Mouse (Mus musculus): ENCODE data around the gene Tecpr1.

The Tecpr1 gene

DNA sequence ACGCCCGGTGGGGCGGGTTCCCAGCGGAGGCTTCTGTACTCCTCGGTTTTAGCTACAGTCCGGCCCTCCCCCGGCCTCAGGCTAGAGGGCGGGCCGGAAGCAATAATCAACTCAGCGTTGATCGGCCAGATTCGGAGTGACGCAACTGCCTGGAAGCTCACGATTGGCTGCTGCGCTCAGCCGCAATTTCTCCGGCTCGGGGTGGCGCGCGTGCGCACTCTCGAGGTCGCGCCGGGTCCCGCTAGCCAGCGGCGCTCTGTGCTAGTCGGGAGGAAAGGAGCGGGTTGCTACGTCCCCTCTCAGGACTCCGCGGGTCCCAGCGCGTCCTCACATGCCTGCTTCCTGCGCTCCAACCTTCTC is at the start of gene Tecpr1:
TSS of gene Tecpr1 (minus strand) at position 113 of the 360 bp plus-strand sequence.
- in situ Hi-C loops (cut with MboI; ENCODE audit: unreplicated experiment in 2 of 2) = loop anchor here in 1 of 2 experiments (5.0 kb wide), 1 partner anchor 59 kb away; no protein-coding TSS in a partner anchor

DNA sequence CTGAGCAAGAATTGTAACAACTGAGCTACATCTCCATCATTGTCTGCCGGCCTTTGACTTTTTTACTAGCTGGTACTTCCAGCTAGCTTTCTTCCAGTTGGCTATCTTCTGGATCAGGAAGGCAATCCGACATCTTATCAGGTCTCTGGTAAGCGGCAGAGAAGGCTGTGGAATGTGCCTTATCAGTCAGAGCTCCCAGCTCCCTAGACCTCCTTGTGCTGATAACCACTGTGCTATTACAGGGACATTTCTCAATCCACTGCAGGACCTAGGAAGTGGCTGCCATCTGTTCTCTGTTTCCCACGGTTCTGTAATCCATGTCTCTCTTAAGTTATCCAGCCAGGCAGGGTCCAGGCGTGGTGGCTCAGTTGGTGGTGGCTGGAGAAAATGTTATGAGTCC is 48.4 kb upstream of the Tecpr1 start:
- in situ Hi-C loops (cut with MboI; ENCODE audit: unreplicated experiment in 2 of 2) = no loop called here

DNA sequence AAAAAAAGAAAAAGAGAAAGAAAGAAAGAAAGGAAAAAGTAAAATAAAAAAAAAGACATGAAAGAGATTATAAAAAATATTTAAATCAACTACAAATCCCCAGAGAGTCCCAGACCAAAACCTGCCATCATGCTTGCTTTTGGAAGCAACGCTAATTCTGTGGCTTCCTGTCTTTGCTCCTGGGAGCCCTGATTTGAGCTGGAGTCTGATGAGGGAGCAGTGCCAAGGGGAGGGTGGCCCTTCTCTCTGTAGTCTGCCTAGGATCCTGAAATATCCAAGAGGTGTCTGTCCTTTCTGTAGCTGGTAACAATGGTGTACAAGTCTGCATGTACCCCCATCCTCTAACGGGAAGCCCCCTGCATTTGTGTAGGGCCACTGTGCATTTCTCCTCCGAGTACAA is 47.7 kb upstream of the Tecpr1 start:
- in situ Hi-C loops (cut with MboI; ENCODE audit: unreplicated experiment in 2 of 2) = no loop called here

DNA sequence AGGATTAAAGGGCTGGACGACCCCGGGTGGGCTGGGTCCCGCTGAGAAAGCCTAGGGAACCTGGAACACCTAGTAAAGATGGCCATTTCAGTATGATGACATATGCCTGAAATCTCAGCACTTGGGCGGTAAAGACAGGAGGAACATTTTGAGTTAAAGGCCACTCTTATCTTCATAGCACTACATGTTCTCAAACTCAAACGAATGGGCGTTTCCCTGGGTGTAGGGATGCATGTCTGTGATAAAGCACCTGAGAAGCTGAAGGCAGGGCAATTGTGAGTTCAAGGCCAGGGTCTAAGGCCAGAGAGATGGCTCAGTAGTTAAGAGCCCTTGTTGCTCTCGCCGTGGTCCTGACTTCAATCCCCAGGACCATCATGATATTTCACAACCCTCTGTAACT is 47.0 kb upstream of the Tecpr1 start:
- in situ Hi-C loops (cut with MboI; ENCODE audit: unreplicated experiment in 2 of 2) = no loop called here

DNA sequence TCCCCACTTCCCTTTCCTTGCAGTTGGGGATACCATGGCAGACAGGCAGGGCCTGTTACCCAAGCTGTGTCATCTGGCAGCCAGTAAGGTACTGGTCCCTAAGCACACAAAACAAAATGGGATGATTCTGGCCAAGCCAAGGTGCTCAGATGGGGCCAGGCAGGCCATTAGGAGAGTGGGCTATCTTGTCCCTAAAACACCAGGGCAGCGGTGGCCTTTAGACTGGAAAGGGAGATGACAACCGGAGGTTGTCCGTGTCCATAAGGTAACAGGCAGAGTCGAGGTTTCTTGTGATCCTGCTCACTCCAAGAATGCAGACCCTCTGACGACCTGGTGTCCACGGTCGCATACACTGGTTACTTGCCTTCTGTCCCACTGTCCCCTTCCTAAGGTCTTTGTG is 46.5 kb upstream of the Tecpr1 start:
- in situ Hi-C loops (cut with MboI; ENCODE audit: unreplicated experiment in 2 of 2) = no loop called here

DNA sequence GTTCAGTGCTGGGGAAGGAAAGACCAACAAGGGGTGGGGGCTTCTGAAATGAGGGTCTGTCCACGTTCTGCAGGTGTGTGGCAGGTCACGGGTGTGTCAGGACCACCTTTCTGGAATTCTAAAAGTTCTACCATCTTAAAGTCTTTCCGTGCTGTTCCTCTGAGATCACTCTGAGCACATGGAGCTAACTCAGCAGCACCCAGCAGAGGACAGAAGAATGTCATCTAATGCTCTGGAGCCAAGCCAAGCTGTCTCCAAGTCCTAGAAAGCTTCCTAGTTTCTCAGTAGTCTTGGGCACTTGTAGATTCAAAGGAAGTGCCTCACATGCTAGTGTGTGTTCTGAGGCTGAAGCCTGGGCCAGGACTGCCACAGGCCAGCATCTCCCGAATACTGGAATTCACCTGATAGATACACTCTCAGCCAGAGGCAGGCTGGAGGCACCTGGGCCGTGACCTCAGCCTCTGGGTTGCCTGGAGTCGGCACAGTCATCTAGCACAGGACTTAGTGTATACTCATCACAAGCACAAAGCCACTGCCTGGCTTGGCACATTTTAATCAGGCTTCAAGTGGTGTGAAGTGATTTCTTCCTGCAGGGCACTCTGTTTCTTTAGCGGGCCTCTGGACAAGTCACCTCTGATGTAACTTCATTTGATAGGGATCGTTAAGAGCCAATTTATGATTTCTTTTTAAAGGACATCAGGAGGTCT is 44.3 kb upstream of the Tecpr1 start:
- in situ Hi-C loops (cut with MboI; ENCODE audit: unreplicated experiment in 2 of 2) = no loop called here

DNA sequence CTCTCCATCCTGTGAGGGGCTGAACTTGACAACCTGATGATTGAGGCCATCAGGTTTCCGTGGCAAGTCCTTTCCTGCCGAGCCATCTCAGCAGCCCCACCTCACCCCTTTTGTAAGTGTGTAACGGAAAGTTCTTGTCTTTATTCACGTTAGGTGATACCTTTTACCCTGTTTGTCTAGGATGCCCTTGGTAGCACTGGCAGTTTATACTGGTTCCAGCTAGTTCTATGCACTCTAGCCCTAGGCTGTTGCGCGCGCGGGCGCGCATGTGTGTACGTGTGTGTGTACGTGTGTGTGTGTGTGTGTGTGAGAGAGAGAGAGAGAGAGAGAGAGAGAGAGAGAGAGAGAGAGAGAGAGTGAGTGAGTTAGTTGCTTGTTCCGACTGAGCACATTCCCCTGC is 40.1 kb upstream of the Tecpr1 start:
- in situ Hi-C loops (cut with MboI; ENCODE audit: unreplicated experiment in 2 of 2) = no loop called here

DNA sequence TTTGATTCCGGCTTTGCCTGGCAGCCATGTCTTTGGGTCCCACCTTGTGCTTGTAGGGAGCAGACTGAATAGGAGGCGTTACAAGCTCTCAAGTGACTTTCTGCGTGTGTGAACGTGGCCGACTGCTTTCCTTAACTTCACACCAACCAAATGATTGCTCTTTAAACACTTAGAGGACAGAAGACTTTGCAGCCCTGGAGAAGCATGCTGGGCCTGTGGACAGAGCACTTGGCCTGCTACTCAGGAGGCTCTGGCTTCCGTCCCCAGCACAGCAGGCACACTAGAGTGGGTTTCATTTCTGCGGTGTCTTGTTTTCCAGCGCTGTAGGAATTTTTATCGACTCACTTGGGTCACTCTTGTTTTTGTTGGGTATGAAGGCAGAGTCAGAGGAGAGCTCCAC is 39.7 kb upstream of the Tecpr1 start:
- in situ Hi-C loops (cut with MboI; ENCODE audit: unreplicated experiment in 2 of 2) = no loop called here

DNA sequence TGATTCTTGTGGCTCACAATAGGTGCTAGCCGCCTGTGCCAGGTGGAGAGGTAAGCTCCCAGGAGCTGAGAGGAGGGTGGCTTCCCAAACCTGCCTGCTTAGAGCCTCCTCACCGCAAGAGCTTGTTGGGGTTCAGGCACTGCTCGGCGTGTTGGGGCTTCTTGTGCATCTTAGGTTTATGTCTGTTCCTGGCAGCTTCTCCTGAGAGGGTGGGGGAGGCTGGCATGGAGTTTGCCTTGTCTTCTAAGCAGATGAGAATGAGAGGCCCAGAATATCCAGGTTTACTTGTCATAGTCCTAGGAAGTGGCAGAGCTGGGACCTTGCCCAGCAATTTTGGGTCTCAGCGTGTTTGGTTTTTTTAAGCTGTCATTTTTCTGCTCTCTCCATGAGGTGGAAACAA is 38.4 kb upstream of the Tecpr1 start:
- in situ Hi-C loops (cut with MboI; ENCODE audit: unreplicated experiment in 2 of 2) = no loop called here

DNA sequence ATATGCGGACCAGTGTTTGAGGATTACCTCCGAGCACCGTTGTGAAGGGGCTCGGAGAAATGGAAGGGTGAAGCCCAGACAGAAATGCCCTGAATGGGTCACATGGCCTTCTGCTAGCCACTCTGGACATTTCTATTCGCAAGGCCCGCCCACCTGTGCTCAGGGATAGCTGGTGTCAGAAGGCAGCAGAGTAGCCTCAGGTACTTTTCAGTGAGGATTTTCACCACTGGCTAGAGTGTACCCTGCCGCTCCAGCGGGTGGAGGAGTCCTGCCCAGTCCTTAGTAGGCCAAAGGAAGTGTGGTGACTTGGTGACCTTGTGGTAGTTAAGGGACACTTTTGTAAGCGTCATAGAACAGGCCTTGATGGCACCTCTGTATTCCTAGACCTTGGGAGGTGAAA is 37.9 kb upstream of the Tecpr1 start:
- in situ Hi-C loops (cut with MboI; ENCODE audit: unreplicated experiment in 2 of 2) = no loop called here

DNA sequence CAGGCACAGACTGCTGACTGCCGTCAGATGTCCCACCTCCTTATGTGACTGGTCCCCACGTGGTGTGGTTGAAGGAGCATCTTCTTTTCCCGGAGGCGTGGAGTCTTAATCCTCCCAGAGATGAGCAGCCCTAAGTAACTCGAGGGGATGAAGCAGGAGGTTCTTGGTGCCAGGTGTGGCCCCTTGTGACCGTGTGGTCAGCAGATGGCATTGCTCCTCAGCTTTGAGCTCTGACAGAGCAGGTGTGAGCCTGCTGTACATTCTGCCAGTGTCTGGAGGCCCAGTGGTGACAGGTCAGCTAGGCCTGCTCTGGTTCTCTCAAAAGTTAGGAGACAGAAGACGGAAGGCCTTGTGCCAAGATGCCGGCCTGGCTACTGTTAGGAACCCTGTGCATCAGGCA is 37.0 kb upstream of the Tecpr1 start:
- in situ Hi-C loops (cut with MboI; ENCODE audit: unreplicated experiment in 2 of 2) = no loop called here

DNA sequence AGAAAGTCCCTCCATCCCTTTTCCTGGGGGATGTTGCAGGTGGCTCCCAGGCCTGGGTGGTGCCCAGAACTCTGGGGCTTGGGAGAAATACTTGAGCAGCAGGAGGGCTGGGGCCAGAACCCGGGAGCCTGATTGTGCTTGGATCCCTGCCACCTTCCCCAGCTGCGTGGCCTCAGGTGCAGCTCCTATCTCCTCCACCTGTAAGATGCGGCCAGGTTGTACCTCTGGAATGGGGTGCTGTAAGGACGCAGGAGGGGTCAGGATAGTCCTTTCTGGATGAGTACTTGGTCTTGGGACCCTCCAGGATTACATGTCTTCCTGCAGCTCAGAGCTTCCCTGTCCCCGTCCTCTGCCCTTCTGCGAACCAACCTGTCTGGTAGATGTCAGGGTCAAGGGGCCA is 35.8 kb upstream of the Tecpr1 start:
- in situ Hi-C loops (cut with MboI; ENCODE audit: unreplicated experiment in 2 of 2) = no loop called here

DNA sequence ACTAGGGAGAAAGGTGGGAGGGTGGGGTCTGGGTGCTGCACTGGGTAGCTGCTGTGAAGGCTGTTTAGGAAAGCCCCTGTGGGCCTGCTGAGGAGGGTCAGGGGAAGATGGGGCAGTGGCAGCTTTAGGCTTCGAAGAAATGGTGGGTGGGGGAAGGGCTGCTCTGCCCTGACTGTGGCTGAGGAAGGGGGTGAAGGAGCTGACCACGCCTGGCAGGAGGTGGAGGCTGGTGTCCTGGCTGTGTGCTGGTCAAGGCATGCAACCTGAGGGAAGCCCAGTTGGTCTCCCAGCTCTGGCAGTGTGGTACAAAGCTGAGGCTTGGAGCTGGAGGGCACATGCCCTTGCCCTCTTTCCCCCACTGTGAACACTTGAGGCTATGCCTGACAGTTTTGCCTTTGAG is 35.3 kb upstream of the Tecpr1 start:
- in situ Hi-C loops (cut with MboI; ENCODE audit: unreplicated experiment in 2 of 2) = no loop called here

DNA sequence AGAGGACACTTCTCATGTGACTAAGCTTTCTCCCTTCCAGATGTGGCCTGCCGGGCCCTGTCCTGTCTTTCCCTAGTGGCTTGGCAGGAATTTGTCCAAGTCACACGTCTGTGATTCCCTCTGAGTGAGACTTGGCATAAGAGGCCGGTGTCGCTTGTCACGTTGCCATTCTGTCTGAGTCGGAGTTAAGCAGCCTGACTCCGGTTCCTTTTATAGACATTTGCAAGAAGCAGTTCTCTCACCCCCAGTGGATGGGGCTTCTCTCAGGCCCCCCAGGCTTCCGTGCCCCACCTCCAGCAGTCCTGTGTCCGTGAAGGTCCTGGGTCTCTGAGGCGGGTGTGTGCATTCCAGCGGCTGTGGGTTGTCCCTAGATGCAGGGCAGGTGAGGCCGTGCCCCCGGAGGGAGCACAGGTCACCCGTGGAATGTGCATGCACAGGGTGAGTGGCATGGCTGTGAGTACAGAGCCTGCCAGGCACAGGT is 34.8 kb upstream of the Tecpr1 start:
- in situ Hi-C loops (cut with MboI; ENCODE audit: unreplicated experiment in 2 of 2) = no loop called here

DNA sequence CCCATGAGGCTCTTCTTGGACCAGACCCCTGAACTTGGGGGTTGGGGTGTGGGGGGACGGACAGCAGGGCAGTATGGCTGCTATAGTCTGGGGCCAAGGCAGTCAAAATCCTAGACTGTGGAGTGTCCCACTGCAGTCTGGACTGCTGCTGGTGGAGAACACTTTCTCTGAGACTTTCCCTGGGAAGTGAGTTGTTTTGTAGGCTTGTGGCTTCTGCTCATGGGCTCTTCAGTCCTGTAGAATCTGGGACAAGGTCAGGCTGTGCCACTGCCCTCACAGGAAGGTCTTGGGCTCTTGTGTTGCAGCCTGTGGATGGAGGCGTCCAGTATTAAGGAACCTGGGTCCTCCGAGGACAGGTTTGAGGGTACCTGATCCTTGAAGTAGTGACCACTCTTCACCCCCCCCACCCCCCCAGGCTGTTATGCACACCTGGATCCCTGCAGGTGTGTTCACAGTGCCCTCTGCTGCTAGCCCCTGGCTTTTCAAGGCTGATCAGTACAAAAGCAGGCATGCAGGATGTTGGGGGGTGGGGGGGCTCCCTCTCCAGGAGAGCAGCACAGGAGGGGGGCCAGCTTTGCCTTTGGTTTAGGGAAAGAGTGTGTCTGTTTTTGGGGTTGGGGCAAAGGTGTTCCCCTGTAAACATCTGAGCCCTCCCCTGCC is 34.2 kb upstream of the Tecpr1 start:
- in situ Hi-C loops (cut with MboI; ENCODE audit: unreplicated experiment in 2 of 2) = no loop called here

DNA sequence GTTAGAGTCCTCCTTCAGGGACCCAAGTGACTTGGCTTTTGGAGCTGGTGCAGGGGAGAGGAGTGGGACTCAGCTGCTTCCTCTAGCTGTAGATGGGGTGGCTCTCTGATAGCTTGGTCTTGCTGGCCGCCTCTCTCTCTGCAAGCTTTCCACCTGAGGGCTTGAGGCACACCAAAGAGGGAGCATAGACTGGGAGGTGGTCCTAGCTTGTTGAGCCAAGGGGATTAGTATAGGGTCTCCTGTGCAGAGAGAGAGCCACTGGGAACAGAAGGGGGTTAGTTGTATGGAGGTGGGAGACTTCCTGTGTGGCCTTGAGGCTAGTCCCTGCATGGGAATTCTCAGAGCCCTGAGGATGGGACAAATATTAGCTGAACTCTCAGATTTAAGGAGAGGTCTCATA is 33.5 kb upstream of the Tecpr1 start:
- in situ Hi-C loops (cut with MboI; ENCODE audit: unreplicated experiment in 2 of 2) = no loop called here

DNA sequence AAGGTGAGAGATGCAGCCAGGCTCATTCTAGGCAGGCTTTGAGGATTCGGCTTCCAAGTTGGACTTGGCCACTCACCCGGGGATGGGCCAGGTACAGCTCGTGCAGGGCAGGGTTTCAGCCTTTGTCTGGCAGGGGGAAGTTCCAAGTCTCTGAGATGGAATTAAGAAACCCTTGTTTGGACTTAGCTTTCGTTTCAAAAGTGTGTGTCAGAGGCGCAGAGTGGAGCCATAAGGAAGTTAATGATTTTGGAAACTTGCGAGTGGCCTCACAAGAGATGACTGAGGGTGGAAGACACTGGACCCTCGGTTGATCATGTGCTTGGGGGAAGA is 33.1 kb upstream of the Tecpr1 start:
- in situ Hi-C loops (cut with MboI; ENCODE audit: unreplicated experiment in 2 of 2) = no loop called here

DNA sequence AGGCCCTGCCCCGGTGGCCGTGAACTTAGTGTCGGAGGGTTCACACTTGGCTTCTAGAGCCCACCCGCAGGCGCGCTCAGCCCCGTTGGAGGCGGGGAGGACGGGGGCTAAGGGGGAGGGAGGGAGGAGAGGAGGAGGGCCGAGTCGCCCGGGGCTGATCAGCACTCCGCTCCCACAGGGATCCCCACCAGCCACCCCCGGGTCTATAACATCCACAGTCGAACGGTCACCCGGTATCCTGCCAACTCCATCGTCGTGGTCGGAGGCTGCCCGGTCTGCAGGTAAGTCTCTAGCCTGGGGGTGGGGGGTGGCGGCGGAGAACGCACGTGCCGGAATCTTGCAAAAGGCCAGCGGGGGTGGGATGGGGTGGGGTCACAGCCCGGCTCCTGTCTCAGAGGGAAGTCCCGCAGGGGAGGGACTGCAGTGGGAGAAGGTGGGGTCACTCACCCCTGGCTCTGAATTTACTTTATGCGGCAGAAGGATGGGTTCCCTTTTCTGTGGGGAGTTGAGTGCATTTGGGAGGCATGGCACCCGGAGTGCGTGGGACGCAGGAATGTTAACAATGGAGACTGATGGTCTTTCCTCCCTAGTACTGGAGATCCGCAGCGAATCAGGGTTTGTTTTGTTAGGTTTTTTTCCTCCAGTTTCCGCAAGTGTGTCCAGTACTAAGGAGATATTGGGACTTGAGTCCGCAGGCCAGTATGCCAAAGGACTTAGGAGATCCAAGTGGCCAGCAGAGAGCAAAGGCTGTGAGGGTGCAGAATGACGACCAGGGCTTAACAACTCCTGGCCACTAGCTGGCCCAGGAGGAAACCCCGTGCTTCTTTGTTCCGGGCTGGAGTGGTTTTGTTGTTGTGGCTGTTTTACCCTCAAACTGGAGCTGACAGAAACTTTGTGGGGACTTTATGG is 32.5 kb upstream of the Tecpr1 start:
- in situ Hi-C loops (cut with MboI; ENCODE audit: unreplicated experiment in 2 of 2) = no loop called here

DNA sequence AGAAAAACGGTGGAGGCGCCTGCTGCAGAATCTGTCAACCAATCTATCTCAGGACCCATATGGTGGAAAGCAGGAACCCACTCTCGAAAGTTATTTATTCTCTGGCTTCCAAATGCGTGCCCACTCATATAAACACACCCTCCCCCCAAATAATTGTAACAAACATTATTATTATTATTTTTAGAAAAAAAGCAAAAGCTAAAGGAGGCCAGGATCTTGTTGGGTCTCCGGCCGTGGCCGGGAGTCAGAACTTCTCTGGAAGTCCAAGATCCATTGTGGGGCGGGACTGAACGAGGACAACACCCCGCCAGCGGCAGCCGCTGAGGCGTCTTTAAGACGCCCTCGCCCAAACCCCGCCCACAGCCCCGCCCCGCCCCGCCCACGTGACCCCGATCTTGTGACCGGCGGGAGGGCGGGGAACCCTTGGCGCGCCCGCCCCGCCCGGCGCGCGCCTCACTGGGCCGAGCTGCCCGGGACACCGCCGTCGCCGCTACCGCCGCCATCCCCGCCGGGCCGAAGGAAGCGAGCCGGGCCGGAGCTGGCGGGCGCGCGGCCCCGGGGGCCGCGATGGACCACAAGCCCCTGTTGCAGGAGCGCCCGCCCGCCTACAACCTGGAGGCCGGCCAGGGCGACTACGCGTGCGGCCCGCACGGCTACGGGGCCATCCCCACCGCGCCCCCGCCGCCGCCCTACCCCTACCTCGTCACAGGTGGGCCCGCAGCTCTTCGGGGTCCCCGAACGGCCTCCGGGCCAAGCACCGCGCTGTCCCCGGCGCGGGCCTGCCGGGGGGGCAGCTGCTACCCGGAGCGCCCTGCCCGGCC is 31.6 kb upstream of the Tecpr1 start:
- in situ Hi-C loops (cut with MboI; ENCODE audit: unreplicated experiment in 2 of 2) = no loop called here

DNA sequence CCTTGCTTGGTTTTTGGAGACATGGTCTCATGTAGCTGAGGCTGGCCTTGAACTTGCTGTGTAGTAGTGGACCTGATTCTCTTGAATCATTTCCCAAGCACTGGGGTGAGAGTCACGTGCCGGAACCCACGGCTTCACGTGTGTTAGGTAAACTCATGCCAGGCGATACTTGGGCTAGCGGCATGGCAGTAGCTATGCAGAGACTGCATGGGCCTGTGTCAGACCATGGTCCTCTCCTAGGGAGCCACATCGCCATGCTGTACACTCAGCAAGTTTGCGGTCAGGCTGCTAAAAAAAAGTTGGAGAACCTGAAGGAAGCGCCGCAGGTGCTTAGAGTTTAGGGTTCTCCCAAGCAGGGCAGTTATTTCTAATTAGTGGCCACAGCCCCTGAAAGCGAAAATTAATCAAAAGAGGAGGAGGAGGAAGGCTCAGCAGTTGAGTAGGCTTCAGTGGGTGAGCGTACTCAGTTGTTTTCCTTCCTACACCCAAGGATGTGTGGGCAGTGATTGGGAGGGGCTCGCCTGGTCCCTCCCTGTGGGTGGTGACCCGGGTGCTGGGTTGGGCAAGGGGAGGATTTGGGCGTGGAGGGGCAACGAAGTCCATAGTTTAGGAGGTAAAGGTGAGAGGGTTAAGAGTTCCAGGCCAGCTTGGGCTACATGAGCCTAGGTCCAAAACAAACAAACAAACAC is 30.9 kb upstream of the Tecpr1 start:
- in situ Hi-C loops (cut with MboI; ENCODE audit: unreplicated experiment in 2 of 2) = no loop called here
